Mouse (Mus musculus) embryo, embryonic 11 days (tissue): Measurements from ENCODE around the gene Rnf8.

Experiments used
- DNase-seq: peaks from one replicate; pipeline ENCODE4 v3.0.0-alpha.2; 2015

Rnf8 gene

DNA sequence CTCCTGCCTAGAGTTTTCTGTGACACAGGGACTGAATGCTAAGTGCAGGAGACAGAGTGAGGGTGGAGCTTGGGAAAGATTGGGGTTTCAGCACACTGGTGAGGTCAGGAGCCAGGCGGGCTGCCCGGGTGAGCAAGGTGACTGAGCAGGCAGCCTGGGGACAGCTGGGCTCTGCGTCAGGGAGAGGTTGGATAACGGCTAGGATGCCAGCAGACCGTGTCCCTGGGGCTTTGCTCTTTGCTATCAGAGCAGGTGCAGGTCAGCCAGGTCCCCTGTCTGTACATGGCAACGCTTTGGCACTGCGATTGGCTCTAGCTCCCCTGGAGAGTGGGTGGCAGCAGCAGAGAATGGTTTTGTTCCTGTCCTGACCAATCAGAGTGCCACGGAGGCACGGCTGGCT lies 12.7 kb downstream of the Rnf8 start:
- no peak for DNase-seq

- no peak for DNase-seq
Measured at GRCm38 (mm10) chr17:29628946-29629345, 14.4 kb downstream of the Rnf8 start.

- DNase-seq: no peak
Measured at GRCm38 (mm10) chr17:29629620-29630019, 15.0 kb downstream of the Rnf8 start.

DNA sequence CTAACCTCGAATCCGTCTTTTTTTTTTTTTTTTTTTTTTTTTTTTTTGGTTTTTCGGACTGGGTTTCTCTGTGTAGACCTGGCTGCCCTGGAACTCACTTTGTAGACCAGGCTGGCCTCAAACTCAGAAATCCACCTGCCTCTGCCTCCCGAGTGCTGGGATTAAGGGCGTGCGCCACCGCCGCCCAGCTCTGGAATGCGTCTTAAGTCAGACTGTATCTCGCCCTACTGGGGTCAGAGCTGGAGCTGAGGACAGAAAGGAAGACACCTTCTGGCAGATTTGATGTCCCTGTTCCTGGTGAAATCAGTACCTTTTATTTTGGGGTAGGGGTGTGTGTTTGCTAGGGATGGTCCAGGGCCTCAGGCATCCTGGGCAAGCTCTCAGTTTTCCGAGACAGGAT lies 17.7 kb downstream of the Rnf8 start:
- no peak for DNase-seq

DNA sequence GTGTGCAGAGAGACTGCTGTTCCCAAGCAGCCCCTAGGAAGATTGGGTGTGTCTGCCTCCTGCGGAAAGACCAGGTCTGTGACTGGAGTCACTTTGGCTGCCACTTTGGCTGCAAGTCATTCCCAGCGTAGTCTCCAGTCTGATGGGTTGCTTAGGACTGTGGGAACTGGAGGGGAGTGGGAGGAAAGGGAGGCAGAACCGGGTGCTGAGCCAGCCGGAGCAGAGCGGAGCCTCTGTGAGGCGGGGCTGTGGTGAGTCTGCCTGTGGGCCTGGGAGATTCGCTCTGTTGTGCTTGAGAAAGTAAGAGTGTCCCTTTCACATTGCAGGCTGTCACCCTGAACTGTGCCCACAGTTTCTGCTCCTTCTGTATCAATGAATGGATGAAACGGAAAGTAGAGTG lies 20.9 kb downstream of the Rnf8 start:
- DNase-seq: no peak

GRCm38 (mm10) chr17:29636118-29636517 lies 21.5 kb downstream of the Rnf8 start:
- DNase-seq: peak; percentile 42

DNA sequence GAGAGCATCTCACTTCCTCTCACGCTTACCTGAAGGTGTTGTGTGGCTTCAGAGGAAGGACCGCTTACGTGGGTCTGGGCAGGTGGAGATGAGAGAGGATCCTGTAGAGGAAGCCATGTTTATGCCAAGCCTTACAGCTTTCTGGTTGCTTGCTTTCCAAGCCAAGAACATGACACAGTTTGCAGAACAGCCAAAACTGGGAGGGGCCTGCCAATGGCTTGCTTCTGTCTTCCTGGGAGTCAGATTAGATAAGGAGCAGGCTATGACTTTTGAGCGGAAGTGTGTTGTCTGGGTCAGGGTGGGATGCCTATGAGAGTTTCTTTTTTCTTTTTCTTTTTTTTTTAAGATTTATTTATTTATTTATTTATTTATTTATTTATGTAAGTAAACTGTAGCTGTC lies 22.8 kb downstream of the Rnf8 start:
- no peak for DNase-seq

GRCm38 (mm10) chr17:29637895-29638294 lies 23.3 kb downstream of the Rnf8 start:
- no peak for DNase-seq

DNA sequence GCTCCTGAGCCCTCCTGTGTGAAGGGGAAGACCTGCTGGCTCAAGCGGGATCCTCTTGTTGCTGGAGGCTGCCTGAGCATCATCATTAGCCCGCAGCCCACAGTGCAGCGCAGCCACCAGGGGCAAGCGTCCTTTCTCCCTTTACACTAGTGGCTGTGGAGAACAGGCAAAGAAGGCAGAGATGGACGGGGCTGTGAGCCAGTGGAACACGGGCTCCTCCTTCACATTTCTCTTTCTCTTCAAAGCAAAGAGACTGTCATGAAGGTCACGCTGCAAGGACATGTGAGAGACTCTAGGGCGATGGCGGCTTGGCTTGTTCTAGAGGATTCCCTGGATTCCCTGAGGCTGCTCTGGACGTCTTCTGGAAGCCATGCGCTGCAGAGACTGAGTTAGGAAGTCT lies 26.4 kb downstream of the Rnf8 start:
- DNase-seq: no peak

- DNase-seq: no peak
Measured at GRCm38 (mm10) chr17:29642219-29642618, 27.6 kb downstream of the Rnf8 start.

GRCm38 (mm10) chr17:29658249-29658648 lies 43.7 kb downstream of the Rnf8 start:
- no peak for DNase-seq

DNA sequence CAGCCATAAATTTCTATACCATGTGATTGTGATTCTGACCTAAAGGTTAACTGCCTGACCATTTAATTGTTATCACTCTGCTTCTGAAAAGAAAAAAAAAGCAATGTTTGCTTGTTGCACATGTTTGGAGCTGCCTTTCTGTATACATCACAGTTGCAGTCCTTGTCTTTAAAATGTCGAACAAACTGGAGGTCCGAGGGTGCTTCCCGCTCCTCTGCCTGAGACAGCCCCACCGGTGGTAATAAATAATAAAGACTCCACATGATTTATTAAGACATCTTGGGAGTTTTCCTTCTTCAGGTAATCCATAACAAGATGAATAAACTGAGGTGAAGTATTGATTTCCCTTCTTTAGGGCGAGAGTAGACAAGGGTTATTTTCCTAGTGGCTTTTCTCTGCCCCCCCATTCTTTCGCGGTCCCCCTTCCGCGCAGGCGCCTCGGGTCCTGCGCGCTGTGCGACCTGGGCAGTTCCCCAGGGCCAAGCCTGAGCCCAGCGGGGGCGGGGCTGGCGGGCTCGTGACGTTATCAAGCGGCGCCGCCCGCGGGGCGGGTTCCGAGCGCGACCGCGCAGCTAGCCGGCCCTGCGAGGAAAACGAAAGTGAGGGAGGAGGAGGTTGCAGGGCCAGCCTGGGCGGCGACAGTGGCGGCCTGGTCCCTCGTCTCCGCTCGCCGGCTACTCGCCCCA lies 45.6 kb downstream of the Rnf8 start, which contains the start of gene Cmtr1:
Gene Cmtr1 (plus strand): TSS at position 520 of the 686 bp plus-strand sequence.
- DNase-seq: peak; percentile 98

DNA sequence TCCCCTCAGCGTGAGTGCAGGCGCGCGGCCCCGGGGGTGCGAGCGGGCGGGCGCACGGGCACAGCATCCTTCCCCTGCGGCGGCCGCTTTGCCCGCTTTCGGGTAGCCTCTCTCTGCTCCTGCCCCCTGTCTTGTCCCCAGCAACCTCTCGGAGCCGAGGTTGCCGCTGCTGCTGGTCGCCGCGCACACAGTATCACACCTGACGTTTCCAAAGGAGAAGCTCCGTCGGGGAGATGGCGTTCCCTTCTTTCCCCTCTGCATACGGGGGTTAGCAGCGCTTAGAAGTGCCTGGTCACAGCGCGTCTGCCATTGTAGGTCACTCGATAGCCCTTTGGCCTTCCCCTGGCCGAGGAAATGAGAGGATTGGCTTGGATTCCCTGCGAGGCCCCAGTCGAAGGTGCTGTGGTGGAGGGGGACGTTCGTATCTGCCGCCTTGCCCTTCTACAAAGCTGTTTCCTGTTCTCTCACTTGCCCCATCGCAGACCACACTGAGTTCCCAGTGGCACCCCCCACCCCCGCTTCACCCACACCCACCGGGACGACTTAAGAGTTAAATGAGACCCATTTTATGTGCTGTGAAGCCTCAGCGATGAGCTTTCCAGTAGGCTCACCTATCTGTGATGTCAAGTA lies 46.3 kb downstream of the Rnf8 start:
- peak; percentile 18 for DNase-seq

GRCm38 (mm10) chr17:29662145-29662544 lies 47.6 kb downstream of the Rnf8 start:
- no peak for DNase-seq

- no peak for DNase-seq
Measured at GRCm38 (mm10) chr17:29668051-29668986, 53.7 kb downstream of the Rnf8 start.

GRCm38 (mm10) chr17:29669030-29669429 lies 54.4 kb downstream of the Rnf8 start:
- no peak for DNase-seq

DNA sequence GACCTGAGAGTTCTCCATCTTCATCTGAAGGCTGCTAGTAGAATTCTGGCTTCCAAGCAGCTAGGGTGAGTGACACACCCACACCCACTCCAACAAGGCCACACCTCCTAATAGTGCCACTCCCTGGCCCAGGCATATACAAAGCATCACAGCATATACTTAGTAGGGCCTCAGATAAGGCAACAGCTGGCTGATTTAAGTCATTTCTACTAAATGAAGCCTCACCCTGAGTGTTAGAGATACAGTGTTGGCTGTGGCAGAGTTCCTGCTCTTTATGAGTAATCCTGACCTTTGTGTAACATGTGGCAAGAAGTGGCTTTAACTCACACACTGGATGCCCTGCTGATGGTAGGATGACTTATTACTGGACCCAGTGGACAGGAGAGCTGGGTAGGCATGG lies 55.3 kb downstream of the Rnf8 start:
- no peak for DNase-seq

- DNase-seq: no peak
Measured at GRCm38 (mm10) chr17:29671021-29671420, 56.4 kb downstream of the Rnf8 start.

- DNase-seq: no peak
Measured at GRCm38 (mm10) chr17:29673325-29673724, 58.7 kb downstream of the Rnf8 start.

- DNase-seq: no peak
Measured at GRCm38 (mm10) chr17:29678526-29678925, 63.9 kb downstream of the Rnf8 start.

DNA sequence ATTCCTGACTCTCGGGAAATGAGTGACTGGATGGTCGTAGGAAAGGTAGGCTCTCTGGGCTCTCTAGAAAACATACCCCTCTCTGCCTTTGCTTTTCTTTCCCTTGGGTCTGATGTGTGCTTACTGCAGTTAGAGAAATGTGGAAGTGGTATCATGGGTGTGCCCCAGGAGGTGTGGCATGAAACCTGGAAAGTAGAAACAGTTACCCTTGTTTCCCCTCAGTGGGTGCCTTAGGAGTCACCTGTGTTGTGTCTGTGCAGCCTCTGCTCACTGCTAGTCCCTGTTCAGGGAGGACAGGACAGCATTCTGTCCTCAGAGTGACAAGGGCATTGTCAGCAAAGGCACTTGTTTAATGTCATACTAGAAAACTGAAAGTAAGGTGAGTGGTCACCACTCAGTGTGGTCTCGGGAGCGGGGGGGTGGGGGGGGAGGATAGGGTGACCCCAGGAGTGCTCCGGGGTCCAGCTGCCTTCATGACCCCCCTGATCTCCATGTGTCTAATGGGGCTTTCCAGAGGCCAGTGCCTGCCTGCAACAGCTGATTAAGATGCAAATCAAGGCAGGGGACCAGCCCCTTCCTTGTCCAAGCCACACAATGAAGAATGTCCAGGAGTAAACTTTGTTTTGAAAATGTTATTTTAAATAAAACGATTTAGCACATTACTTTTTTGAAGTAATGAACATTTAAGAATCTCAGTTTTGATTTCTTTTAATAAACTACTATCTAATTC lies 64.6 kb downstream of the Rnf8 start:
- DNase-seq: no peak

DNA sequence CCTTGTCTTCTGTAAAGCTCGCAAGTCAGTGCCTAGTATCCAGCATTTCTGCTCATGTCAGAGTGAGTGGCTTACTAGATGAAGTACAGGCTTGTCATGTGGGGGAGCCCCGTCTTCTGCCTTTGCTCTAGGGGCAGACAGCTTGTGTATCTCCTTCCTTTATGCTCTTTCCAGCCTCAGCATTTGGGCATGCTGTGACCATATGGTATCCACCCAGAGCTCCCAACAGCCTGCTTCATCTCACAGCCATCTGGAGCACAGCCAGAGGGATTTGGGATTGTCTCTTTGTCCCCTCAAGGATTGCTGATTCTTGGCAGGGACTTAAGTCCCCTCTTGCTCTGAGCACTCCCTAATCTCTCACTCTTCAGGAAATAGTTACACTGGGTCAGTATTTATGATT lies 65.6 kb downstream of the Rnf8 start:
- DNase-seq: no peak

- DNase-seq: no peak
Measured at GRCm38 (mm10) chr17:29680921-29681320, 66.3 kb downstream of the Rnf8 start.
